Mouse (Mus musculus) spleen, adult 2 months (tissue): ENCODE results near the gene Ly6g5c.

Experiments
- CTCF ChIP-seq: fragments of 200-500 bp; IDR thresholded peaks from 2 replicates; pipeline ENCODE4 v1.5.1; 2011; ENCODE audit warnings: mild to moderate bottlenecking, inconsistent platforms; ENCODE audit not compliant: insufficient read depth, insufficient read length, insufficient replicate concordance; ENCODE audit errors: extremely low read depth
- POLR2A ChIP-seq: fragments of 200-500 bp; IDR thresholded peaks from 2 replicates; pipeline ENCODE4 v1.6.1; 2011; ENCODE audit warnings: low read depth, low read length, inconsistent platforms

- TF ChIP-seq CTCF (no peak), POLR2A (no peak)
Observed at GRCm38 (mm10) chr17:35133517-35133916, 25.4 kb downstream of the Ly6g5c start.
